Mouse (Mus musculus): ENCODE data around the gene Adamtsl4.

- TF ChIP-seq CTCF (IDR thresholded peaks at IDR 0.05): no peak
- no peak for TF ChIP-seq EP300 (IDR thresholded peaks at IDR 0.05; ENCODE audit: insufficient read depth, low read depth, low read length)
Observed at GRCm38 (mm10) chr3:95706273-95706672, 18.6 kb upstream of the Adamtsl4 start.
